Mouse (Mus musculus) ES-E14 (cell line): ENCODE measurements at regions not wholly inside any gene's neighbourhood (a gene's known extent, or its start where the extent isn't known, plus 50 kb on each side); places are given as distances from the start of the nearest gene placed in this dataset.
A peak's percentile ranks its signal among the peaks of the same experiment; 100 is the strongest.

Experiments used
- DNase-seq: peaks from one replicate; pipeline ENCODE4 v3.0.0-alpha.2; 2013; ENCODE audit warnings: low read depth, low spot score
- H3K27ac ChIP-seq: 2 replicates; pipeline ENCODE4 v1.5.1; 2012; ENCODE audit warnings: low read depth, mild to moderate bottlenecking, low read length, moderate library complexity, mixed read lengths; ENCODE audit not compliant: poor library complexity, insufficient read depth, severe bottlenecking
- H3K36me3 ChIP-seq: 2 replicates; pipeline ENCODE4 v1.6.1; 2012; ENCODE audit warnings: mild to moderate bottlenecking, low read length, moderate library complexity, mixed read lengths; ENCODE audit not compliant: control insufficient read depth, poor library complexity, insufficient read depth, severe bottlenecking
- H3K4me1 ChIP-seq, 2 experiments: fragments of 150-350 bp in 1 of 2; sonication (generic) in 1 of 2; 2 replicates each; pipeline ENCODE4 v1.6.1; 2012; ENCODE audit warnings: low read length in 2 of 2, mild to moderate bottlenecking in 1 of 2, mixed read lengths in 1 of 2; ENCODE audit not compliant: control insufficient read depth in 2 of 2, insufficient read depth in 2 of 2, poor library complexity in 1 of 2
- H3K4me3 ChIP-seq, 2 experiments: fragments of 150-350 bp in 1 of 2; sonication (generic) in 1 of 2; 2 replicates each; pipeline ENCODE4 v1.5.1; 2012; ENCODE audit warnings: low read length in 2 of 2, low read depth in 1 of 2, mild to moderate bottlenecking in 1 of 2, mixed read lengths in 1 of 2; ENCODE audit not compliant: insufficient read depth in 1 of 2, poor library complexity in 1 of 2, severe bottlenecking in 1 of 2
- H3K9ac ChIP-seq: 2 replicates; pipeline ENCODE4 v1.6.1; 2012; ENCODE audit warnings: low read depth, mild to moderate bottlenecking, low read length, mixed read lengths; ENCODE audit not compliant: poor library complexity, insufficient read depth, severe bottlenecking
- H3K9me3 ChIP-seq: fragments of 150-350 bp; sonication (generic); 2 replicates; pipeline ENCODE4 v1.6.1; 2012; ENCODE audit warnings: low read depth, mild to moderate bottlenecking, low read length; ENCODE audit not compliant: control insufficient read depth, insufficient read depth
- CHD2 ChIP-seq: IDR thresholded peaks from 2 replicates; pipeline ENCODE4 v1.6.1; 2014; ENCODE audit warnings: mild to moderate bottlenecking, low read depth, low read length, inconsistent platforms
- HCFC1 ChIP-seq: IDR thresholded peaks from 2 replicates; pipeline ENCODE4 v1.6.1; 2012; ENCODE audit warnings: low read length, inconsistent platforms, borderline replicate concordance; ENCODE audit not compliant: insufficient read depth
- MAFK ChIP-seq: IDR thresholded peaks from 2 replicates; pipeline ENCODE4 v1.6.1; 2014; ENCODE audit warnings: mild to moderate bottlenecking, low read depth, low read length, inconsistent platforms; ENCODE audit not compliant: insufficient read depth
- ZC3H11A ChIP-seq: IDR thresholded peaks from 2 replicates; pipeline ENCODE4 v1.6.1; 2012; ENCODE audit warnings: low read depth, mild to moderate bottlenecking, inconsistent platforms, low read length, borderline replicate concordance
- ZNF384 ChIP-seq: IDR thresholded peaks from 2 replicates; pipeline ENCODE4 v1.6.1; 2012; ENCODE audit warnings: low read depth, low read length, inconsistent platforms
- in situ Hi-C, 2 experiments: fragments of 600-800 bp; cut with MboI; formaldehyde crosslinking; loops; one replicate each; pipeline ENCODE4 v1.15.1; 2025; ENCODE audit warnings: low sequenced_read_pairs in 2 of 2, inconsistent platforms in 1 of 2; ENCODE audit not compliant: unreplicated experiment in 2 of 2

DNA sequence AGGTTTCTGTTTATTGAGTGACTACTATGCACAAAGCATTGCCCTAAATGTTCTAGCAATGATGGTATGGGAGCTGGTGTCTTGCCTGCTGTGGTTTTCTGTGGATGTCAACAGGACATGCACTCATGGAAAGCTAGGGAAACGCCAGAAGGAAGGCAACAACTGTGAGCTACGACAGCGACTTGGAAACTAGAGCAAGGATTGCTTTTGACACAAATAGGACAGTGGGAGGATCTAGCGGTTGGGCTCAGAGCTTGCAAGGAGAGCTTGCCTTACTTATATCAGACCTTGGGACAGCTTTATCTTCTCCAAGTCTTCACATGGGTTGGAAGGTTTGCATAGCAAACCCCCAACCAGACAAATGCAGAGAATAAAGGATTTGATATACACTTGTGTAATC is 66.6 kb upstream of the Eef1e1 start:
- Histone ChIP-seq H3K4me3 (no peak overlapping the region), H3K9me3 (no peaks in the 10 kb centered on the region), H3K27ac (no peak overlapping the region), H3K4me1 (no peaks in the 10 kb centered on the region), H3K36me3 (no peaks in the 10 kb centered on the region), H3K9ac (no peak overlapping the region)
- TF ChIP-seq ZC3H11A: no peak
- TF ChIP-seq MAFK: no peak
- TF ChIP-seq ZNF384: no peak
- no peak for TF ChIP-seq HCFC1
- no peak for TF ChIP-seq CHD2
- in situ Hi-C loops: no loop called here
- no peak for DNase-seq

DNA sequence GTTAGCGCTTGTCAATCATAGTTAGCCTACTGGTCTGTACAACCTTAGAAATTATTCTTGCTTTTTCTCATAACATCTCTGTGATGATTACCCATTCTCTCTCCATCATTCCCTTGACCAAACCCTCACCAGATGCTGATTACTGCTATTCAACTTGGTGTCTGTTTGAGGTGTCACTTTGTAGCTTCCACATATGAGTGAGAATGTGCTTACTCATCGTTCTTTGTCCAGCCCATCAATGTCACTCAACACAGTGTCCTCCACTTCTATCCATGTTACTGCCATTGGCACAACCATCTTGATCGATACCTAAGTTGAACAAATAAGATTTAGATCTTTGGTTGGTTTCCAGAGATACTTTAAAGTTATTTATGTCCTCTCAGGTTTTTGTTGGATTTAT is 62.3 kb upstream of the Eef1e1 start:
- Histone ChIP-seq H3K27ac (no peak overlapping the region), H3K4me1 (no peaks in the 10 kb centered on the region), H3K36me3 (no peaks in the 10 kb centered on the region), H3K9me3 (no peaks in the 10 kb centered on the region), H3K9ac (no peak overlapping the region), H3K4me3 (no peak overlapping the region)
- no peak for DNase-seq
- TF ChIP-seq ZC3H11A (no peak), MAFK (peak; percentile 54; the same call in 1 of the 2 replicates)
- in situ Hi-C loops: no loop called here

DNA sequence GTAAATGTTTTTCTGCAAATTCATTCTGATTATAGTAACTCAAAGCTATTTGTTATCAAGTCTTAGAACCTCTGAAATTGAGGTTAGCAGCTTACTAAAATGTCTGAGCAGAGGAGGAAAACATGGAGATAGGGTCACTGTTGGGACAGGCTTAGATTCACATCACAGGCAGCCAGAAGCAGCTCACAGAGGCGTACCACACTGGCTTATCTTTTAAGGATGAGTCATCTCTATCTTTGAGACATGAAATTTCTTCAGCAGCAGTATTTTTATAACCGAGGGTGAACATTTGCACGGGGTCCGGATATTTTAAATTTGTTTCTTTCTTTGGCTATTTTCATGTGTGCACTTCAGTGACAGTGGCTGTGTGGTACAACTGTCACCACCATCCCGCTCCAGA is 56.0 kb upstream of the Eef1e1 start:
- no peaks in the 10 kb centered on the region for H3K9me3 ChIP-seq
- TF ChIP-seq MAFK: no peak
- TF ChIP-seq CHD2: no peak
- no peak for TF ChIP-seq HCFC1
- TF ChIP-seq ZC3H11A: no peak
- no peak for TF ChIP-seq ZNF384
- H3K4me1 ChIP-seq: no peaks in the 10 kb centered on the region
- in situ Hi-C loops: no loop called here
- H3K36me3 ChIP-seq: no peaks in the 10 kb centered on the region
- no peak for DNase-seq
- no peak overlapping the region for H3K4me3 ChIP-seq
- no peak overlapping the region for H3K9ac ChIP-seq
- no peak overlapping the region for H3K27ac ChIP-seq
